Mouse (Mus musculus) kidney, postnatal 36 days (tissue): Measurements from ENCODE around the gene Upf3b.
"Not testable (repeated sequence)": the region's sequence is repeated elsewhere in the genome, so short reads cannot be mapped to it uniquely, and the experiment has no call there.

Source experiments
- DNase-seq, 2 experiments: peaks; one replicate each; pipeline ENCODE4 v3.0.0; 2021 to 2022; ENCODE audit warnings: mixed read lengths in 2 of 2

The Upf3b gene

DNA sequence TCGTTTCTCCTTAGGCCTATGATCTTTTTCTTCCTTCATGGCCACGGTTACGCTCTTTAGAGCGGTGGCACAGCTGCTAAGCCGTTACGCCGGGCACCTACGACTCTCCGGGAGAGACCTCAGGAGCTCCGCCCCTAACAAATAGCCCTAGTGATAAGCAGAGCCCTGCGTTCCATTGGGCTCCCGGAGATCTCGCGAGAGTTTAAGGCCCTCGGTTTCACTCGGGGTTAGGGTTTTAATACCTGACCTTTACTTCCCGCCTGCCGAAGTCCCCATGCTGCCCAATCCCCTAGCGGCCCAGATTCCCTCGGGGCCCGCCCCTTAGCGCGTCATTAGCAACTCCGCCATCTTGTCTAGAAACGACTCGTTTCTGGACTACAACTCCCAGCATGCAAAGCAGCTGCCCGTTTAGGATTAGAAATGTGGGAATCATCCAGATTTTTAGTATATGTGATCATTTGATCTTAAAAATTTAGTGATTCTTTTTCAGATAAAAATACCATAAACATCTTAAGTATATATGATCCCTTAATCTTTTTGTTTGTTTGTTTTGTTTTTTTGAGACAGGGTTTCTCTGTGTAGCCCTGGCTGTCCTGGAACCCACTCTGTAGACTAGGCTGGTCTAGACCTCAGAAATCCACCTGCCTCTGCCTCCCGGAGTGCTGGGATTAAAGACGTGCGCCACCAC lies at the start of gene Upf3b:
Gene Upf3b, minus strand, starts transcription at position 130 of the 688 bp plus-strand sequence.
- peak; percentile 95 to 97 for DNase-seq

DNA sequence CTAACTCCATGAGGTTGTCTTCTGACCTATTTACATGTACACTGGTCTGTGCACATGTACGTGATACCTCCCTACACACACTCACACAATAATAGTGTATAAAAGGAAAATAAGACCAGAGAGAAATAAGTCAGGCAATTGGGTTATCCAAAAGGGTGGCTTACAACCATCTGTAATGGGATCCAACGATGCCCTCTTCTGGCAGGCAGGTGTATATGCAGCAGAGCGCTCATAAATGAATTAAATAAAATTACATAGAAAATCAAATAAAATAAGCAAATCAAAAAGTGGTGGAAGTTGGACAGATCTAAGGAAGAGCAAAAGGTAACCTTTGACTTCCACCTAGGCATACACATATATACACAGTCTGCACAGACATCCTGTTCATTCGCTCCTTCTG lies 47.7 kb upstream of the Upf3b start:
- DNase-seq, result peak in 1 of 2 experiments; percentile 14

DNA sequence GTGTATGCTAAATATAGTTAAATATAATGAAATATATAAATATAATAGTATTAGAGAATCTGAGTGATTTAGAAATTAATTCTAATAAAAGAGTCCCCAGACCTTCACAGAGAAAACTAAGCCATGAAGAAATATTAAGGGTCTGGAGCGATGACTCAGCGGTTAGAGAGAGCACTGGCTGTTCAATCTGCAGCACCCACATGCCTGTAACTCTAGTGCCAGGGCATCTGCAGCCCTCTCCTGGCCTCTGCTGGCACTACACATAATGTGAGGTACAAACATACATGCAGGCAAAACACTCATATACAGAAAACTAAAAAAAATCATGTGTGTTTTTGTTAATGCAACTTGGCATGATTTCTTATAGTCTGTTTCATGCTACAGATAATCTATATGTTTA lies 34.8 kb upstream of the Upf3b start:
- peak in 1 of 2 experiments; percentile 53 for DNase-seq

GRCm38 (mm10) chrX:37144498-37144897 lies 34.4 kb upstream of the Upf3b start:
- DNase-seq, result not testable (repeated sequence)

GRCm38 (mm10) chrX:37141732-37142131 lies 31.6 kb upstream of the Upf3b start:
- no peak for DNase-seq

- DNase-seq, result peak; percentile 76 to 82
These were observed 16.7 kb upstream of the Upf3b start, which contains the start of gene Nkap for GRCm38 (mm10) chrX:37126671-37127358. Nkap (plus strand) TSS chrX:37126795.

DNA sequence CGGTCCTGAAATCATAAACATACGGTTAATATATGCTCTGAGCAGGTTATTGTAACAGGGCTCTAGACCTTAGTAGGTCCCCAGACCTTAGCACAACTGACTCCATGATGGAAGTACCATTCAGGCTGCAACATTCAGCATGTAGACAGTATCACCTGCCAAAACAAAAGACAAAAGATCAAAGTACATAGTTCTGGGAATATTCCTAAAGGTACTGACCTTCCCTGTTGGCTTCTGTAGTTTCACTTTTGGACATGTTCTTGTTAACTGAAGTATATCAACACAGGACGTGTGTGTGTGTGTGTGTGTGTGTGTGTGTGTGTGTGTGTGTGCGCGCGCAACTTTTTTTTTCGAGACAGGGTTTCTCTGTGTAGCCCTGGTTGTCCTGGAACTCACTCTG lies 15.4 kb upstream of the Upf3b start:
- DNase-seq, result no peak

DNA sequence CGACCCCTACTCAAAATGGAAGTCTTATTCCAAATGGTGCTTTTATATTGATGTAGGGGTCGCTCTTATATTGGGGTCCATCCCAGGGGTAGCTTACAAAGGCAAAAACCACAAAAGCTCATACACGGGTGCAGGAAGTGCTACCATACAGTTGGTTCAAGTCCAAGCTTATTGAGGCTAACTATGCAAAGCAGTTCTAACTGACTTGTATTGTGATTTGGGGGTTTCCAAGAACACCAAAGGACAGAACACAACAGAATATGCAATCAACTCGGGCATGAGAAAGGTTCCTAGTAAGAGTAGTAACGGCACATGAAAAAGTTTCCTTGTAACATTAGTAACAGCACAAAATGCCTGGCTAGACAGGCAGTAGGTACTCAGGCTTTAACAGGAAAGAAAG lies 10.1 kb upstream of the Upf3b start:
- DNase-seq, result no peak

DNA sequence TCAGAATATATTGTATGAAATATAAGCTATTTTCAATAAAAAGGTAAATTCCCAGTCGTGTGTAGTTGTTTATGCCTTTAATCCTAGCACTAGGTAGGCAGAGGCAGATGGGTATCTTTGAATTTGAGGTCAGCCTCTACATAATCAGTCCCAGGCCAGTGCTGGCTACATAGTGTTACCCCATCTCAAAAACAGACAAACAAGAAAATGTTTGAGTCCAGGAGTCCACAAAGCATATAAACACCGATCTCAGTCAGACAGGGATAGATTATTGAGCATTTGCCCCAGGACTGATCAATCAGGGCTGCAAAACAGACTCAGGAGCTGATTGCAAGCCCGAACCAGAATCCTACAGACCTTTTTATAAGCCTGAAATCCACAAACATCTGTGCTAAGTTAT lies 9.5 kb upstream of the Upf3b start:
- DNase-seq, result no peak

DNA sequence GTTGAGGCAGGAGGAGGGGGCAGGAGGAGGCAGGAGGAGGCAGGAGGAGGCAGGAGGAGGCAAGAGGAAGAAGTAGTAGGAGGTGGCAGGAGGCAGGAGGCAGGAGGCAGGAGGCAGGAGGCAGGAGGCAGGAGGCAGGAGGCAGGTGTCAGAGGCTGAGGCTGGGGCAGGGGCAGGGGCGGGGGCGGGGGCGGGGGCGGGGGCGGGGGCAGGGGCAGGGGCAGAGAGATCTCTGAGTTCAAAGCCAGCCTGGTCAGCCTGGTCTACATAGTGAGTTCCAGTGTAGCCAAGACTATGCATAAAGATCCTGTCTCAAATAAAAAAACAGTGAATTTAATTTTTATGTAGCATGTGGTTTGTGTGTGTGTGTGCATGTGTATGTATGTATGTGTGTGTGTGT lies 7.0 kb upstream of the Upf3b start:
- DNase-seq, result no peak

GRCm38 (mm10) chrX:37110881-37111193 lies 715 bp upstream of the Upf3b start:
- no peak for DNase-seq

DNA sequence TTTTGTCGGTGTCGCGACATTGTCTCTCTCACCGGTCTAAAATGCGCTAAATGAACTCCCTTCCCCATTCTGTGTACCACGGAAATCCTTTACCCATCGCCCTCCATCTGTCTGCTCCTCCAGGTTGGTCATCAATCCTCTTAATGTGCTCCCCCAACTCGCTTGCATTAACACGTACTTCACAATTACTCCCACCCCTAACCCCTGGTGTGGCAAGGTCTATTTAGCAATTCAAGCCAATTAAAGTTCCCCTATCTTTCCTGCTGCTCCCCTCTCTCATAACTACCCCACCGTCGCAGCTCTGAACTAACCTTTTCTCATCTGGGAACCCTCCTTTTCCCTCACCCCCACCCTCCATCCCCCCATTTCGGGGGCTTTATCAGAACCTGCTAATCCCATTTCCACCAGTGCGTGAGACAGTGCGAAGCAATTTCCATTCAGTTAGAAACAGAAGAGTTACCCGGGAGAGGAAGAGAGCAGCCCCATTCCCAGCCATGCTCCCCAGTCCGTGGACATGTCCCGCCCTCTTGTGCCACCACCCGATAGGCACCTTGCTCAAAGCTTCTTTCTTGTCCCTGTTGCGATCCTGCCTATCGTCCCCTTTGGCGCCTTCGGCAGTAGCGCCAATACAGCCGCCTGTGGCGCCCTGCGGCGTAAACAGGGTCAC lies 463 bp downstream of the Upf3b start:
- DNase-seq, result no peak

- no peak for DNase-seq
These were observed 6.3 kb downstream of the Upf3b start for GRCm38 (mm10) chrX:37103826-37104225.

DNA sequence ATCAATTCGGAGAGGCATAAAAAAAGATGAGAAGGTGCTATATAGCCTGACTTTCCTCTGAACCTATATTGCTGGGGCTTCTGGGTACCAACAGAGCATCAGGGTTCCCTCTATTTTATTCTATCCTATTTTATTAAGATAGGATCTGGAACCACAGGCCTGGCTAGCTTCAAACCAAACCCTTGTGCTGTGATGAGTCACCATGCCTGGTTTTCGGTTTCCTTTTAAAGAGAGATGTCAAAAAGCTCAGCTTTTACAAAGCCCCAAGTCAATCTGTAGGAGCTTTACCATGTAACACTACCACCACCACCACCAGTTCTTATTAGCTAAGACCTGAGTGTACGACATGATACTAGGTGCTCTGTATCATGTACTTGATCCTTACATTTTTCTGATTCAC lies 11.4 kb downstream of the Upf3b start:
- no peak for DNase-seq

- DNase-seq, result no peak
These were observed 14.9 kb downstream of the Upf3b start for GRCm38 (mm10) chrX:37095106-37095768.

- no peak for DNase-seq
These were observed 18.7 kb downstream of the Upf3b start for GRCm38 (mm10) chrX:37091457-37091856.

GRCm38 (mm10) chrX:37088778-37089177 lies 21.3 kb downstream of the Upf3b start:
- DNase-seq, result no peak

DNA sequence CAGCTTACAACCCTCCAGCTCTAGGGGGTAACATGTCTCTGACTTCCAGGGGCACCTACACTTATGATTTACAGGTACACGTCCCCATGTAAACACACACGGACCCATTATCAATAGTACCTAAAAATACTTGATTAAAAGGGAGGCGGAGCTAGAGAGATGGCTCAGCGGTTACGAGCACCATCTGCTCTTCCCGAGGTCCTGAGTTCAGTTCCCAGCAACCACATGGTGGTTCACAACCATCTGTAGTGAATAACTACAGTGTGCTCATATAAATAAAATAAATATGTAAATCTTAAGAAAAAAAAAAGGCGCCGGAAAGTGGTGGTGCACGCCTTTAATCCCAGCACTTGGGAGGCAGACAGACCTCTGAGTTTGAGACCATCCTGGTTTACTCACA lies 24.5 kb downstream of the Upf3b start:
- no peak for DNase-seq

GRCm38 (mm10) chrX:37084927-37085660 lies 25.0 kb downstream of the Upf3b start, which contains the start of gene Rpl39:
Rpl39 (minus strand) TSS chrX:37085402.
- DNase-seq, result peak; percentile 89 to 91

DNA sequence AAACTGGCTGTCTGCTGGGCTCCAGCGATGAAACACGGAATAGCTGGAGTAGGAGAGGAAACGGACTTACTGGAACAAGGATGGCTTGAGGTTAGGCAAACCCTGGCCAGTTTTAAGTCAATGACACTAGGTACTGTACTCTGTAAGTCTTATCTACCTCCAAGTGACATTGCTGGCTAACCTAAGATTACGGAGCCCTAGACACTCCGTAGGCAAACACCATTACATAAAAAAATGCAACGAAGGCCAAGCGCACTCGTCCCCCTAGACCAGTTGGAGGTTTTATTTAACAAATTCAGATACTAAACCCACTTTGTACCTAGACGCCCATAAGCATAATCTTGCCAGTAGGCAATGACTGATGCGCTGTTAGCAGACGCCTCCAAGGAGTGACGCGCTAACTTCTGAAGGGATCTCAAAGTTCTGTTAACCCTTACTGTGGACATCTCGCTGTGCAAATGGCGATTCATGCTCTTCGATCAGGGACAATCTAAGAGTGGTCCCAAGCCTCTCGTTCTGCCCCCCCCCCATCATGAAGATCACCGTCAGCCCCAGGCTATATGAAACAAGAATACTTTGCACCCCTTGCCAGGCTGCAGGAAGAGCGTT lies 25.7 kb downstream of the Upf3b start:
- DNase-seq, result peak in 1 of 2 experiments; percentile 6

GRCm38 (mm10) chrX:37081194-37081593 lies 28.9 kb downstream of the Upf3b start:
- DNase-seq, result no peak

DNA sequence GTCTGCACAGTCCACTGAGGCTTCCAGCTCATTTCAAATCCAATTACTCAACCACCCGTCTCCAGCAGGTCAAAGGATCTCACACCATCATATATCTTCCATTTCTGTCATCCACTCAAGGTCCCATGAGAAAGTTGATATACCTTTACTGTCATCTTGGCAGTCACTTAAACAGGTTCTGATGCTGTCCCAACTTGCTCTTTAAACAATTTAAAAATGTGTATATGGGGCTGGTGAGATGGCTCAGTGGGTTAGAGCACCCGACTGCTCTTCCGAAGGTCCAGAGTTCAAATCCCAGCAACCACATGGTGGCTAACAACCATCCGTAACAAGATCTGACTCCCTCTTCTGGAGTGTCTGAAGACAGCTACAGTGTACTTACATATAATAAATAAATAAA lies 29.8 kb downstream of the Upf3b start:
- not testable (repeated sequence) for DNase-seq
